Mouse (Mus musculus): ENCODE results near the gene Tecpr1.

Gene Tecpr1

GRCm38 (mm10) chr5:144251876-144252577 is 28.6 kb upstream of the Tecpr1 start:
- DNase-seq (ENCODE audit: low read depth) = no peak

GRCm38 (mm10) chr5:144249871-144250270 is 26.5 kb upstream of the Tecpr1 start:
- DNase-seq (ENCODE audit: low read depth) = no peak

GRCm38 (mm10) chr5:144247906-144248585 is 24.6 kb upstream of the Tecpr1 start:
- DNase-seq (ENCODE audit: low read depth) = no peak

- no peak for DNase-seq (ENCODE audit: low read depth)
Observed at GRCm38 (mm10) chr5:144247307-144247706, 23.9 kb upstream of the Tecpr1 start.

GRCm38 (mm10) chr5:144246669-144247068 is 23.3 kb upstream of the Tecpr1 start:
- no peak for DNase-seq (ENCODE audit: low read depth)

GRCm38 (mm10) chr5:144245592-144245991 is 22.2 kb upstream of the Tecpr1 start:
- no peak for DNase-seq (ENCODE audit: low read depth)

GRCm38 (mm10) chr5:144243901-144244487 is 20.6 kb upstream of the Tecpr1 start, which contains the start of gene Bri3:
Bri3 (plus strand) TSS chr5:144244437.
- DNase-seq (ENCODE audit: low read depth) = no peak

- no peak for DNase-seq (ENCODE audit: low read depth)
Observed at GRCm38 (mm10) chr5:144238969-144239368, 15.6 kb upstream of the Tecpr1 start.

GRCm38 (mm10) chr5:144234714-144235113 is 11.3 kb upstream of the Tecpr1 start:
- DNase-seq (ENCODE audit: low read depth) = no peak

- no peak for DNase-seq (ENCODE audit: low read depth)
Observed at GRCm38 (mm10) chr5:144234222-144234621, 10.8 kb upstream of the Tecpr1 start.

GRCm38 (mm10) chr5:144232531-144232930 is 9.1 kb upstream of the Tecpr1 start:
- no peak for DNase-seq (ENCODE audit: low read depth)

- DNase-seq (ENCODE audit: low read depth) = no peak
Observed at GRCm38 (mm10) chr5:144231410-144231809, 8.0 kb upstream of the Tecpr1 start.

GRCm38 (mm10) chr5:144230216-144230615 is 6.8 kb upstream of the Tecpr1 start:
- DNase-seq (ENCODE audit: low read depth) = no peak

GRCm38 (mm10) chr5:144226220-144226619 is 2.8 kb upstream of the Tecpr1 start:
- DNase-seq (ENCODE audit: low read depth) = no peak

- DNase-seq (ENCODE audit: low read depth) = no peak
Observed at GRCm38 (mm10) chr5:144223899-144224816, 743 bp upstream of the Tecpr1 start.

GRCm38 (mm10) chr5:144222811-144223502 is 458 bp downstream of the Tecpr1 start:
- no peak for DNase-seq (ENCODE audit: low read depth)

- DNase-seq (ENCODE audit: low read depth) = no peak
Observed at GRCm38 (mm10) chr5:144221305-144221704, 2.1 kb downstream of the Tecpr1 start.

GRCm38 (mm10) chr5:144219936-144220335 is 3.5 kb downstream of the Tecpr1 start:
- DNase-seq (ENCODE audit: low read depth) = no peak

- no peak for DNase-seq (ENCODE audit: low read depth)
Observed at GRCm38 (mm10) chr5:144219306-144219705, 4.1 kb downstream of the Tecpr1 start.

GRCm38 (mm10) chr5:144218061-144218460 is 5.4 kb downstream of the Tecpr1 start:
- no peak for DNase-seq (ENCODE audit: low read depth)

- no peak for DNase-seq (ENCODE audit: low read depth)
Observed at GRCm38 (mm10) chr5:144215992-144216391, 7.4 kb downstream of the Tecpr1 start.
